Mouse (Mus musculus): ENCODE measurements at regions not wholly inside any gene's neighbourhood (a gene's known extent, or its start where the extent isn't known, plus 50 kb on each side); places are given as distances from the start of the nearest gene placed in this dataset.

- no peak for DNase-seq (ENCODE audit: low spot score)
These were observed 332.7 kb downstream of the 1700017N19Rik start for GRCm38 (mm10) chr10:100922976-100923375.

DNA sequence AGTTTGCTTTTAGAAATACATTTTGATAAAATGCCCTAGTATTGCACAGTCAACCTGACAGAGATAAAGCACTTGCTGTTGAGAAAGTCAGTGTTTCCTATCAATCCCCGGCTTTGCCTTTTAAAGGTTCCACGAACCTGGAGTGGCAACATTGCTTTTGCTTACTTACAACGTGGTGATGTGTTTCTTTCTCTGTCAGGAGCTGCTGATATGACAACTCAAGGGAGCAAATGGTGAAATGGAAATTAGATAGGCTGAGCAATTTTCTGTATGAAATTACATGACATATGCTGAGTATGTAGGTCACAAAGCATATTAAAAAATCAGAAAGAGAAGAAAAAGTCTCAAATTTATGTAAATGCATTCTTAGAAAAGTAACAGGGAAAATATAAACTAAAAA lies 336.8 kb downstream of the 1700017N19Rik start:
- DNase-seq (ENCODE audit: low spot score) = no peak

DNA sequence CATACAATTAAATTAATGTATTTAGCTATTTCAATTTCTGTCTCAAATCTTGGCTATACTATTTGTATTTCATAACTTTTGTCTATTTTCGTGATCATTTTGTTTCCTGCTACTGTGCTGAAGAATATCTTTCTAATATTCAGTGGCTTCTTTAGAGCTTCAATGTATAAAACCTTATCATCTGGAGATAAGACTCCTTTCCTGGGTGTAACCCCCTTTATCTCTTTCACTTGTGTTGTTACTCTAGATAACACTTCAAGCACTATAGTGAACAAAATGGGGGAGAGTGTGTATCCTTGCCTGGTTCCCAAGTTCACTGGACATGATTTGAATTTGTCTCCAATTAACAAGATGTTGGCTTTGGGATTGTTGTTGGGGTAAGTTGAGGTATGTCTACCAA lies 341.5 kb downstream of the 1700017N19Rik start:
- no peak for DNase-seq (ENCODE audit: low spot score)

DNA sequence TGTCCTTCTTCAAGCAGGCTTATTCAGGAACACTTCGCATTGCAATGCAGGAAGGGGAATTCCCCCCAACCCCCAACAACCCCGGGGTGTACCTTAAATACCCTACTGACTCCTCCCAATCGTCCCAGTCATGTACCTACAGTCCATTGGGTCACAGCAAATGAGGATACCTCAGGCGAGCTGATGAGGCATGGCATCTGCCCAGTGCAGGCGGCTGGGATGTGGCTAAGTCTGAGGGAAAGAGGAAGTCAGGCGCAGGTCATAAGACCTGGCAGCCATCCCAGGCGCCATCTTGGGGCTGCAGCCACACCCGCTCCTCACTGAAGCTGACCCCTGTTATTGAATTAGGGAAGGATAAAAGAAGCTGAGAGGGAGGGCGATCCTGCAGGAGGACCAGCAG lies 368.1 kb downstream of the 1700017N19Rik start:
- DNase-seq (ENCODE audit: low spot score) = no peak

GRCm38 (mm10) chr10:101003469-101003868 lies 413.2 kb downstream of the 1700017N19Rik start:
- no peak for DNase-seq (ENCODE audit: low spot score)

- DNase-seq (ENCODE audit: low spot score) = no peak
These were observed 414.4 kb downstream of the 1700017N19Rik start for GRCm38 (mm10) chr10:101004687-101005086.

GRCm38 (mm10) chr10:101015416-101015815 lies 425.1 kb downstream of the 1700017N19Rik start:
- no peak for DNase-seq (ENCODE audit: low spot score)

GRCm38 (mm10) chr10:101038630-101039029 lies 448.3 kb downstream of the 1700017N19Rik start:
- DNase-seq (ENCODE audit: low spot score) = no peak

- no peak for DNase-seq (ENCODE audit: low spot score)
These were observed 448.8 kb downstream of the 1700017N19Rik start for GRCm38 (mm10) chr10:101039034-101039433.
